Mouse (Mus musculus) brown adipose tissue, adult 24 weeks (tissue): Measurements from ENCODE around the gene Snap23. TPM values are rescaled to one million over a fixed set of nuclear protein-coding genes. Genes with fewer than 3 reads are reported as not detected.

Experiments used
- polyA plus RNA-seq: library from polyadenylated mRNA; stranded (reverse); fragments of >200 nt; gene quantifications from 2 replicates; pipeline ENCODE4 v1.2.4, GENCODE M21; 2012; ENCODE audit not compliant: missing spikeins, insufficient read depth, insufficient read length

The Snap23 gene
- polyA plus RNA-seq, 1 experiment = 42.4 TPM

Other genes starting within 250 kb of the Snap23 start
- gene Vps39, start 214.5 kb upstream of the Snap23 start, polyA plus RNA-seq = 10.5 and 14.5 TPM in 2 replicates
- gene Ganc, start 163.8 kb upstream of the Snap23 start, polyA plus RNA-seq = 30.5 and 43.4 TPM in 2 replicates
- gene Tmem87a, start 163.6 kb upstream of the Snap23 start, polyA plus RNA-seq = 11.0 and 16.9 TPM in 2 replicates
- gene Capn3, start 111.7 kb upstream of the Snap23 start, polyA plus RNA-seq = 1.1 and 2.1 TPM in 2 replicates
- gene Zfp106, start 3.8 kb upstream of the Snap23 start, polyA plus RNA-seq = 53.3 and 93.2 TPM in 2 replicates
- gene Haus2, start 41.7 kb downstream of the Snap23 start, polyA plus RNA-seq = 10.9 and 12.2 TPM in 2 replicates
- 13.8 and 22.7 TPM in 2 replicates for gene Lrrc57, start 41.8 kb downstream of the Snap23 start, polyA plus RNA-seq
- 2.3 and 3.9 TPM in 2 replicates for gene Stard9, start 61.5 kb downstream of the Snap23 start, polyA plus RNA-seq